Mouse (Mus musculus) thymus, adult 2 months (tissue): ENCODE measurements around the gene Papss2.

Experiments
- CTCF ChIP-seq: fragments of 200-500 bp; IDR thresholded peaks from 2 replicates; pipeline ENCODE4 v1.5.1; 2012; ENCODE audit warnings: mild to moderate bottlenecking, control low read depth, low read length, moderate library complexity, borderline replicate concordance; ENCODE audit not compliant: control insufficient read depth, poor library complexity, insufficient read depth; ENCODE audit errors: extremely low read depth
- POLR2A ChIP-seq: fragments of 200-500 bp; IDR thresholded peaks from 2 replicates; pipeline ENCODE4 v1.6.1; 2012; ENCODE audit warnings: mild to moderate bottlenecking, low read length, control low read depth, moderate library complexity; ENCODE audit not compliant: control insufficient read depth, poor library complexity, insufficient read depth; ENCODE audit errors: extremely low read depth

GRCm38 (mm10) chr19:32614046-32614771 lies 18.6 kb downstream of the Papss2 start:
- TF ChIP-seq CTCF (no peak), POLR2A (no peak)
